Mouse (Mus musculus) gastrocnemius, adult 2 months (tissue): Measurements from ENCODE around the gene Rab36. TPM values are rescaled to one million over a fixed set of nuclear protein-coding genes. Genes with fewer than 3 reads are reported as not detected.

ENCODE experiments used
- DNase-seq: peaks from one replicate; pipeline ENCODE4 v3.0.0; 2022
- H3K27ac ChIP-seq: fragments of 200-600 bp; 2 replicates; pipeline ENCODE4 v1.8.1; 2022; ENCODE audit warnings: mild to moderate bottlenecking
- H3K4me3 ChIP-seq: fragments of 200-600 bp; 2 replicates; pipeline ENCODE4 v1.8.1; 2022; ENCODE audit warnings: mild to moderate bottlenecking, moderate library complexity
- CTCF ChIP-seq: fragments of 200-600 bp; IDR thresholded peaks from 2 replicates; pipeline ENCODE4 v1.8.1; 2022; ENCODE audit warnings: antibody characterized with exemption, mild to moderate bottlenecking, moderate library complexity
- intact Hi-C: fragments of 180-260 bp; cut with DNase I; formaldehyde crosslinking; loops from one replicate; pipeline ENCODE4 v1.15.1; 2025
- total RNA-seq, 2 experiments: library from RNA; stranded (reverse); gene quantifications; 2 replicates each; pipeline ENCODE4 v1.2.3; 2021

Gene Rab36
- total RNA-seq, 2 experiments from 2014 or later, result 0.47 to 0.59 TPM

DNA sequence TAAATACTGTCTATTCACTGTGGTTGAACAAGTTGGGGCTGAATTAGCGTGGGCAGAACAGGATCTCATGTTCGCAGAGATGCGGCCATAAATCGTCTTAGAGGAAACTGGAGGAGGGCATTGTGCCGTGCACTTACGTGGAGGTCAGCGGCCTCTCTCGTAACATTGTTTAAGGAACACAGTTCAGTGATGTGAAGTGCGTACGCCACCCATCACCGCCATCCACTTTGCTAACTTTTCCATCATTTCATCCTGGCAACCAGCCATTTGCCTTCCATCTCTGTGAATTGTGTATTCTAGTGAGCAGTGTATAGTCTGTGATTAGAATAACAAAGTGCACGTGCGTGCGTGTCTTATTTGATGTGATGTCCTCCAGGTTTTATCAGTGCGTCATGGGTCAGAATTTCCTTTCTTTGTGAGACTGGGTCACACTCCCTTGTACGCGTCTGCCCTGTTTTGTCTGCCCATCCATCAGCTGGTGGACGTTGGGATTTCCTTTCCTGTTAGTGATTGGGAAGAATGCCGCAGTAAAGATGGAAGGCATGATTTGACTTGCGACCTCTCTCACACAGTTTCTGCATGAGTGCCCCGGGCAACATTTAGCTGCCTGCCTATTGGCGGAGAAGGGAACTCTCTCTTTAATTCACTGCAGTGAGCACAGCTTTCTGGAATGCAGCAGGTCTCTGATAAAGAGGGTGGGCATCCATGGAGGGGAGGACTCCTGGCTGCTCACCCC is 56.6 kb downstream of the Rab36 start:
- TF ChIP-seq CTCF, result no peak
- no peak for DNase-seq
- Histone ChIP-seq H3K4me3 (no peak overlapping the region), H3K27ac (no peak overlapping the region)
- intact Hi-C loops, result loop anchor here (5.0 kb wide), 1 partner anchor 39 kb away; no protein-coding TSS in a partner anchor

DNA sequence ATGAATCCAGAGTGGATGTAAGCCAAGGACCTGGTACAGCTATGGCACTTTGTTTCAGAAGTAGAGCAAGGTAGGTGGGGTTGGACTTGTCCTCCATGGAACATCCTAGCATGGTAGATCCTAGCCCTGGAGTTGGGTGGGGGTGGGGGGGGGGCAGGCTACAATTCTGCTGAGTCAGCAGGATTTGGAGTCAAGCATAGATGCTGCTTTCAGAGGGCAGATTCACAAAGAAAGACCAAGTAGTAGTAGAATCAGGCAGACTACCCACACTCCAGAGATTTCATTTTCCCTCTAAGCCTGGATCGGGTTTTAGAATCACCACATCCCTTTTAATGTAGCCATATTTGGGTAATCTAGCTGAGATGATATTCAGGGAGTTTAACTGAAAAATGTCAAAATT is 57.5 kb downstream of the Rab36 start:
- H3K4me3 ChIP-seq, result no peak overlapping the region
- no peak overlapping the region for H3K27ac ChIP-seq
- no peak for TF ChIP-seq CTCF
- DNase-seq, result no peak
- intact Hi-C loops, result loop anchor here (5.0 kb wide), 1 partner anchor 38 kb away; no protein-coding TSS in a partner anchor

DNA sequence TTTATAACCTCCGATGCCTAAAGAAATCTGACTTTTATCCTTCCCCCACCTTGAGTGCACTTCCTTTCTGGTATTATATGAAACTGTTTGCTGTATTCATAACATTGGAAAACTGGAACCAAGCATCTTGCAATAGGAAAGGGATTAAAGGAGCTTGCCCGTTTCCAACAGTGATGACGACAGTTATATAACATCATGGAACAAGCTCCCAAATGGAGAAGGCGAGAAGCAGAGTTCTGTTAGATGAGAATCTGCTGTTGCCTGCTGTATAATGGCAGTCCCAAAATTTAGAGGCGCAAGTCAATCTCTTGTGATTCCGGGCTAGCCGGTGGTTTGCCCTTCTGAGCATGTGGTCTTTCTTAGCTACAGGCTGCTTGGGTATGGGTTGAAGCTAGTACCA is 58.4 kb downstream of the Rab36 start:
- Histone ChIP-seq H3K27ac (no peak overlapping the region), H3K4me3 (no peak overlapping the region)
- no peak for TF ChIP-seq CTCF
- no peak for DNase-seq
- intact Hi-C loops, result no loop called here

DNA sequence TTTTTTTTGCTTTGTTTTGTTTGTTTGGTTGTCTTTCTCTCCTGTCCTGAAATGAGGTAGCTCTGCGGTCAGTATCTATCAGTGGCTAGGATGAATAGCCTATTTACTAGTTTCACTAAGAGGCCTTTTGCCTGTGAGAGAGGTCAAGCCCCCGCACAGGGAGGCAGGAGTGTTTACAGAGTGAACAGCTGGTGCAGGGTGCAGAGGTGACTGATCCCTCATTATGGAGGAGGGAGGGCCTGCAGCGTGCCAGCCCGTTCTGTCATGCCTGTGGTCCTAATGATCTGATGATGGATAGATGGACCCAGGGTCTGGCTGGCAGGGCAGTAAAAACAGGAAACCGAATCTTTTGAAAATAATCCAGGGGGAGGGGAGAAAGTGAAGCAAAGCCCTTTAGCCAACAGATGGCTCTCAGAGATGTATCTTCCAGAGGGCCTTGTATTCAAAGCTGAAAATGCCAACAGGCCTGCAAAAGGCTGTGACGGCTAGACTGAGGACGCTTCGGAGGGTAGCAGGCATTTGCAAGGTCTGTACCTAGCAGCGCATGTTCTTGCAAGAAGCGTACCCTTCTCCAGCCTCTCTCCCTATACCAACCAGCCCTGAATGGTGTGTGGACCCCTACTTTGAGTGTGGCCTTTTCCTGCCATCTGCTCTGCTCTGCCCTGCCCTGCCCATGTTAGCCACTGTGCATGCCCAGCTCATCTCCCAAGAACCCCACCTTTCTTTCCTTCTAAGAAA is 61.8 kb downstream of the Rab36 start:
- intact Hi-C loops, result no loop called here
- peak overlapping the region; percentile 25 for H3K27ac ChIP-seq
- no peak overlapping the region for H3K4me3 ChIP-seq
- DNase-seq, result no peak
- TF ChIP-seq CTCF, result no peak

DNA sequence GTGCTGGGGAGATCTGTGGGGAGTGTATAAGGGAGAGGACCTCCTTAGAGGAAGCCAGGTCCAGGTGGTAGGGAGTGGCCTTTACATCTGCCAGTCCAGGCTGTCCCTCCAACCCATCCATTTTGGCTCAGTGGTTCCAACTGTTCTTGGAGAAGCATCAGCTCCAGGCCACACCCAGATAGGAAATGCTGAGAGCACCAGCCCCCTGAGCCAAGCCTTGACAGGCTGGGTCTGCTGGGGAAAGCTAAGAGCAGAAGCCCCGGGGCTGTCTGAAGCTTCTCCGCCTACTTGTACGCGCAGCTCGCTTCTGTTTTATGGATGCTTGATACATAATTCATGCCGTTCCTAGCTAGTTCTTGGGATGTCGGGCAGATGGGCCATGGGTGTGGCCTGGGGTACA is 63.4 kb downstream of the Rab36 start:
- intact Hi-C loops, result loop anchor here (5.0 kb wide), 1 partner anchor 38 kb away; the partner anchor contains the start of gene Bcr
- peak overlapping the region; percentile 46; the same call in 1 of the 2 replicates for H3K27ac ChIP-seq
- TF ChIP-seq CTCF, result no peak
- DNase-seq, result no peak
- no peak overlapping the region for H3K4me3 ChIP-seq

DNA sequence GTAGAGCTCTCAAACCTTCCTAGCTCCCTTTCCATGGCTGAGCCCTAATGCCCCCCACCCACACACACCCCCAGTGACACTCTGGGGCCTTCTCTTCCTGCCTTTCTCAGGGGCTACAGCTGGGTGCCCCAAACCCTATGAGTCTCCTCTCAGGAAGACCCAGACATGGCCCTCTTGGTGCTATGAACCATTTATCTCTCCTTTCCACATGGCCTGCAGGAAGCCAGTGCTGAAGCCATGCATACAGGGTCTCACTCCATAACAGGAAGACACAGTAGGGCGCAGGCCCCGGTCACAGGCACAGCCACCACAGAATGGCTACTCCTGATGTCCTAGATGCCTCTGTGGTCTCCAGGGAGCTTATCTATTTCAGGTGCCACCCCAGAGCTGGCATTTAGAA is 66.6 kb downstream of the Rab36 start:
- H3K4me3 ChIP-seq, result no peak overlapping the region
- intact Hi-C loops, result loop anchor here (5.0 kb wide), 1 partner anchor 41 kb away; the partner anchor contains the start of gene Bcr
- no peak for TF ChIP-seq CTCF
- DNase-seq, result no peak
- H3K27ac ChIP-seq, result peak overlapping the region; percentile 80

Other genes starting within 250 kb of the Rab36 start
- gene Gnaz, start 69.9 kb upstream of the Rab36 start, total RNA-seq, result under 1 TPM; 0.10 to 0.22 TPM
- gene Rsph14, start 4.5 kb upstream of the Rab36 start, total RNA-seq, result not detected
- gene Bcr, start 23.5 kb downstream of the Rab36 start, total RNA-seq, result 1 to 10 TPM; 4.1 to 5.1 TPM
- gene Specc1l, start 175.0 kb downstream of the Rab36 start, total RNA-seq, result 10 to 100 TPM; 43.1 to 44.8 TPM